Mouse (Mus musculus) Patski (cell line): ENCODE measurements at regions not wholly inside any gene's neighbourhood (a gene's known extent, or its start where the extent isn't known, plus 50 kb on each side); places are given as distances from the start of the nearest gene placed in this dataset.

ENCODE experiments used
- ATAC-seq: fragments of 100-300 bp; one replicate; pipeline ENCODE4 v1.8.0; 2021
- CTCF ChIA-PET: fragments of 350-600 bp; sonication (Branson Sonifier 250); formaldehyde crosslinking; loops from one replicate; lab custom pipeline; 2022; ENCODE audit warnings: inconsistent platforms; lab: Charles Lee
- POLR2A ChIA-PET: fragments of 350-600 bp; sonication (Branson Sonifier 250); formaldehyde crosslinking; loops from one replicate; lab custom pipeline; 2022; ENCODE audit warnings: antibody characterized with exemption, inconsistent platforms; lab: Charles Lee
- DNase-seq: peaks from one replicate; pipeline ENCODE4 v3.0.0-alpha.2; 2011; ENCODE audit warnings: low read depth, low spot score
- H3K27me3 ChIP-seq: fragments of 371-371 bp; one replicate; pipeline ENCODE4 v1.5.1; 2021
- CTCF ChIP-seq: fragments of 100-300 bp; IDR thresholded peaks from one replicate; pipeline ENCODE4 v1.5.1; 2021
- in situ Hi-C: fragments of 300-500 bp; cut with MboI; formaldehyde crosslinking; loops from 3 replicates; pipeline ENCODE4 v1.11.1; 2018; ENCODE audit warnings: low pct_unique_long_range_greater_than_20kb, mixed read lengths

GRCm38 (mm10) chr13:28709966-28710365, 243.5 kb downstream of the Sox4 start:
- in situ Hi-C loops, result no loop called here
- CTCF ChIA-PET, result no interaction called here

DNA sequence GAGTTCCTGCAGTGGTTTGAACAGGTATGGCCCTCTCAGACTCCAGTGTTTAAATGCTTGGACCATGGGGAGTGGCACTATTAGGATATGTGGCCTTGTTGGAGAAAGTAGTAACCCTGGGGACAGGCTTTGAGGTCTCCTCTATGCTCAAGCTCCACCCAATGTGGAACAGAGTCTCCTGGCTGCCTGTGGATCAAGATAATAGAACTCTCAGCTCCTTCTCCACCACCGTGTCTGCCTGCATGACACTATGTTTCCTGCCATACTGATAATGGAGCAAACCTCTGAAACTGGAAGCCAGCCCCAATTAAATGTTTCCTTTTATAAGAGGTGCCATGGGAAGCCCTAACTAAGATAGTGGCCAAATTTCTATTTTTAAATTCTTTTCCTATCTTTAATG, 252.2 kb downstream of the Sox4 start:
- in situ Hi-C loops, result no loop called here
- ChIA-PET POLR2A (interaction anchor here (1.0 to 1.1 kb wide), 2 partner anchors 15 to 252 kb away, joined by 3 read pairs; no protein-coding TSS in a partner anchor), CTCF (no interaction called here)
- TF ChIP-seq CTCF, result no peak
- no peak for DNase-seq
- H3K27me3 ChIP-seq, result no peaks in the 10 kb centered on the region
- no peak for ATAC-seq

More at GRCm38 (mm10) chr13:28709966-28710365, 243.5 kb downstream of the Sox4 start:
- TF ChIP-seq CTCF, result no peak
- H3K27me3 ChIP-seq, result no peaks in the 10 kb centered on the region
- POLR2A ChIA-PET, result no interaction called here
- ATAC-seq (no peak), DNase-seq (no peak)

- in situ Hi-C loops, result no loop called here
- no peak for ATAC-seq
- no peak for TF ChIP-seq CTCF
- DNase-seq, result no peak
- ChIA-PET POLR2A (interaction anchor here (0.7 kb wide), 2 partner anchors 29 to 37 kb away, joined by 3 to 4 read pairs; no protein-coding TSS in a partner anchor), CTCF (interaction anchor here (0.9 kb wide), 1 partner anchor 15 kb away, joined by 3 read pairs; no protein-coding TSS in a partner anchor)
- no peaks in the 10 kb centered on the region for H3K27me3 ChIP-seq
These were observed 253.4 kb downstream of the Sox4 start for GRCm38 (mm10) chr13:28700081-28700480.

- H3K27me3 ChIP-seq, result no peaks in the 10 kb centered on the region
- TF ChIP-seq CTCF, result no peak
- CTCF ChIA-PET, result interaction anchor here (0.9 kb wide), 1 partner anchor 15 kb away, joined by 3 read pairs; no protein-coding TSS in a partner anchor
- DNase-seq (no peak), ATAC-seq (no peak)
- POLR2A ChIA-PET, result interaction anchor here (0.6 to 0.7 kb wide), 4 partner anchors 19 to 658 kb away, joined by 3 to 7 read pairs (median 3); no protein-coding TSS in a partner anchor
- in situ Hi-C loops, result no loop called here
These were observed 254.0 kb downstream of the Sox4 start for GRCm38 (mm10) chr13:28699490-28700032.

GRCm38 (mm10) chr13:28697796-28698678, 255.5 kb downstream of the Sox4 start:
- TF ChIP-seq CTCF, result no peak
- POLR2A ChIA-PET, result interaction anchor here (0.6 to 1.7 kb wide), 4 partner anchors 251 to 906 kb away, joined by 3 to 6 read pairs (median 3); no protein-coding TSS in a partner anchor
- ATAC-seq (peak; percentile 96), DNase-seq (peak; percentile 91)
- CTCF ChIA-PET, result no interaction called here
- H3K27me3 ChIP-seq, result no peaks in the 10 kb centered on the region
- in situ Hi-C loops, result no loop called here

- ChIA-PET CTCF (interaction anchor here (0.8 to 1.3 kb wide), 2 partner anchors 9 to 144 kb away, joined by 3 read pairs; no protein-coding TSS in a partner anchor), POLR2A (no interaction called here)
- TF ChIP-seq CTCF, result no peak
- no peak for DNase-seq
- H3K27me3 ChIP-seq, result no peaks in the 10 kb centered on the region
- no peak for ATAC-seq
- in situ Hi-C loops, result loop anchor here (5.0 kb wide), 1 partner anchor 146 kb away; no protein-coding TSS in a partner anchor
These were observed 260.4 kb downstream of the Sox4 start for GRCm38 (mm10) chr13:28693078-28693477.

DNA sequence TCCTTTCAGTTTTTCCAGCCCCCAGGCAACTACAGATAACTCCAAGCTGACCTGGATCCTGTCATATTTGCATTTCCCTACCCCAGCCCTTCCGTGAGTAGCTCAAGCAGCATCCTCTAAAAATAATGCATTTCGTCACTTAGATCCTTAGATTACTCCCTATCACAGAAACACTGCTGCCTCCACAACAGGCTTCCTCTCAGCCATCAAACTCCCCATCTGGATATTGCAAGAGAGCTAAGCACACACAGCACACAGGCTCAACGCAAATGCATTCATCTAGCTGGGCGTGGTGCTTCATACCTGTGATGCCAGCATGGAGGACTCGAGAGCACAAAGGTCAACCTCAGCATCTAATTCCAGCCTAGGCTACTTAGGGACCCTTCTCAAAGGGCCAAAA, 260.9 kb downstream of the Sox4 start:
- no peak for ATAC-seq
- DNase-seq, result no peak
- no peak for TF ChIP-seq CTCF
- POLR2A ChIA-PET, result no interaction called here
- CTCF ChIA-PET, result interaction anchor here (0.8 to 1.3 kb wide), 3 partner anchors 9 to 144 kb away, joined by 3 read pairs; no protein-coding TSS in a partner anchor
- in situ Hi-C loops, result loop anchor here (5.0 kb wide), 1 partner anchor 145 kb away; no protein-coding TSS in a partner anchor
- H3K27me3 ChIP-seq, result no peaks in the 10 kb centered on the region

GRCm38 (mm10) chr13:28690511-28691160, 262.9 kb downstream of the Sox4 start:
- CTCF ChIA-PET, result interaction anchor here (1.2 to 1.8 kb wide), 2 partner anchors 19 to 38 kb away, joined by 4 to 5 read pairs; no protein-coding TSS in a partner anchor
- no peak for TF ChIP-seq CTCF
- no peak for ATAC-seq
- in situ Hi-C loops, result loop anchor here (5.0 kb wide), 1 partner anchor 143 kb away; no protein-coding TSS in a partner anchor
- no peak for DNase-seq
- no peaks in the 10 kb centered on the region for H3K27me3 ChIP-seq
- POLR2A ChIA-PET, result interaction anchor here (1.2 kb wide), 1 partner anchor 196 kb away, joined by 8 read pairs; no protein-coding TSS in a partner anchor

DNA sequence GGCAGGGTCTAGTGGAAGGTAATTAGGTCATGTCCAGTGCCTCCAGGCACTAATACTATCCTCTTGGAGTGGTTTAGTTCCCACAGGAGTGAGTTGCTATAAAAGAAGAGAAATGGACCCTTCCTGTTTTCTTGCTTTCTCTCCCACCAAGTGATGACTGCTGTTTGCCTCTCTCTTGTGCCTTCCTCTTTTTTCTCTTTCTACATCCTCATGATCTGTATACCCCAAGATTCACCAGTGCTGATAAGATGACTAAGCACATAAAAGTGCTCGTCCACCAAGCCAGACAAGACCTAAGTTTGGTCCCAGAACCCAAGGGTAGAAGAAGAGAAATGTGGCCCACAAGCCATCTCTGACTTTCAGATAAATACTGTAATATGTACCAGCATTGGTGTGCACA, 265.7 kb downstream of the Sox4 start:
- no peak for TF ChIP-seq CTCF
- in situ Hi-C loops, result no loop called here
- H3K27me3 ChIP-seq, result no peaks in the 10 kb centered on the region
- ChIA-PET CTCF (interaction anchor here (1.1 kb wide), 1 partner anchor 75 kb away, joined by 3 read pairs; no protein-coding TSS in a partner anchor), POLR2A (no interaction called here)
- no peak for DNase-seq
- no peak for ATAC-seq

GRCm38 (mm10) chr13:28684311-28684710, 269.2 kb downstream of the Sox4 start:
- ChIA-PET POLR2A (interaction anchor here (1.5 kb wide), 1 partner anchor 269 kb away, joined by 4 read pairs; the partner anchor contains the start of gene Sox4), CTCF (interaction anchor here (1.1 kb wide), 1 partner anchor 8 kb away, joined by 3 read pairs; no protein-coding TSS in a partner anchor)
- DNase-seq (no peak), ATAC-seq (no peak)
- TF ChIP-seq CTCF, result no peak
- in situ Hi-C loops, result no loop called here
- no peaks in the 10 kb centered on the region for H3K27me3 ChIP-seq
